Mouse (Mus musculus) cerebellum, adult 18-20 months (tissue): Measurements from ENCODE around the gene Gas2l1.
"Not testable (repeated sequence)": the region's sequence is repeated elsewhere in the genome, so short reads cannot be mapped to it uniquely, and the experiment has no call there.

Experiments used
- DNase-seq, 2 experiments: peaks; one replicate each; pipeline ENCODE4 v3.0.0; 2021

The Gas2l1 gene

DNA sequence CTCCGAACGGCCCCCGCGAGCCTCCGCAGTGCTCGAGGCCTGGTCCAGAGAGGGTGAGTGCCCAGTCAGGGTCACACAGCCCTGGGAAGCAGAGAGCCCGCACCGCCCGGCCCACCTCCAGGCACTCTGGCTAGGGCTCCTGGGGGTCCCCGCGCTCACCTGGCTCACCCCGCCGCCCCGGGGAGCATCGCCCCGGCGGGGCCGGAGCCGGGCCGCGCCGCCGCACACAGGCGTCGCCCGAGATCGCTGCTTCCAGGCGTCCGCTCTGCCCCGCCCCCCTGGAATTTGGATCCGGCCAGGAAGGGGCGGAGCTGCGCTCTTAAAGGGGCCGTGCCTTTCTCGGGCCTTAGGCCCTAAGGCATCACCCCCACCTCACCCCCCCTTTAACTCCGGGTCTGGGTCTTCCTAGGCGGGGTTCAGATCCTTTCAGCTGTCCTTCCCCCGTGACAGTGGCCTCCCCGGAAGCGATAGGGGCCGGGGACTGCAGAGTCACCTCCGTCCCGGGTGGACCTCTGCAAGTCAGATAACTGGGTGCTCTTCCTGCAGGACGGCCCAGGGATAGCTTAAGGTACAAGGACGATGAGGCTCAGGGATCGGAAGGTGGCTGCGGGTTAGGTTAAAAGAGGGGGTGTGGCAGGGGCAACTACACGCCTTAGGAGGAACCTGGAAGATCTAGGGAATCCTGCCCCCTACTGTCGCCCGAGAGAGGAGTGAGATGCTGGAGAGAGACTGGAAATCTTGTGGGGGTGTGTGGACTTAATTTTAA, at the start of gene Gas2l1:
Gene Gas2l1, minus strand, starts transcription at position 272 of the 766 bp plus-strand sequence.
- DNase-seq = peak; percentile 87 to 92

DNA sequence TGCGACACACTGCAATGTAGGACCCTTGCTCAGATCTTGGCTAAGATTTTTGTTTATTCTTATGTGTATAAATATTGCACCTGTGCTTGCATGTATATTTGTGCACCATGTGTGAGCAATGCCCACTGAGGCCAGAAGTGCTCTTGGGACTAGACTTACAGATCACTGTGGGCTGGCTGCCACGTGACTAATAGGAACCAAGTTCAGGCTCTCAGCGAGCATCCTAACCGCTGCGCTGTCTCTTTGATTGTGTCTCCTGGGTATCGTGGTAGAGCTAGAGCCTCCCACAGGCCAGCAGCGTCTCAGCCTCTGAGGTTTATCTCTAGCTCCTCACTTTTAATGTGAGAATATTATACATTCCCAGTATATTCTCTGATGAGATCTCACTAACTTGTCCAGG, 48.5 kb upstream of the Gas2l1 start:
- no peak for DNase-seq

DNA sequence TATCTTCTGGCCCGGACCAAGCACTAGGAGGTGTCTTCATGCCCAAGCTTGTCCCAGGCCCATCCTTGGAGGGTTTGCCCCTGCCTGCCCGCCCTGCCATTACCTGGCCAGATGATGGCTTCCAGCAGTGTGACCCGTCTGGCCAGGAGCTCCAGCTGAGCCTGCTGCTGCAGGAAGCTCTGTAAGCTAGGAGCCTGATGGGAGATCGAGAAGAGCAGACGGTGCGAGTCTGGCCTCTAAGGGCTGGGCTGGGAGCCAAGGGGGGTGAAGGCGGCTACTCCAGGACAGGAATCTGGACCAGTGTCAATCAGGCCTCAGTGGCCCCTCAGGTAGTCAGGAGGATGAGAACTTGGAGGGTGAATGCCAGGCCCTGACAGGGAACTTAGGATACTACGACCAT, 44.3 kb upstream of the Gas2l1 start:
- DNase-seq = no peak

DNA sequence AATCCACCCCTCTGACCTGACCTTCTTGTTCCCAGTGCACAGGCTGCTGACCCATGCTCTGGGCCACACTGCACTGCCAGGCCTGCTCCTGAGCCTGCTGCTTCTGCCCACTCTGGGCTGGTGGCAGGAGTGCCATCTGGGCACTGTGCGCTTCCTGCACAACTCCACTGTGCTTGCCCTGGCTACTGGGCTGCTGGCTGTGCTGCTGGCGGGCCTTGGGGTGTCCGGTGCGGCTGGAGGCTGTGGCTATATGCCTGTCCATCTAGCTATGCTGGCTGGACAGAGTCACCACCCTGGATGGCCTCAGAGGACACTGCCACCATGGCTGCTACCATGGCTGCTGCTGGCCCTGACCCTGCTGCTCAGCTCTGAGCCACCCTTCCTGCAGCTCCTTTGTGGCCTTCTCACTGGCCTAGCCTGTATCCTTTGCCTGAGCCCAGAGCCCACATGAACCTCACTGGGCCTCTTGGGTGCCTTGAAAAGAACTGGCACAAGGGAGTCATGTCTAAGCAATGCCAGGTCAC, 38.9 kb upstream of the Gas2l1 start:
- DNase-seq = no peak

DNA sequence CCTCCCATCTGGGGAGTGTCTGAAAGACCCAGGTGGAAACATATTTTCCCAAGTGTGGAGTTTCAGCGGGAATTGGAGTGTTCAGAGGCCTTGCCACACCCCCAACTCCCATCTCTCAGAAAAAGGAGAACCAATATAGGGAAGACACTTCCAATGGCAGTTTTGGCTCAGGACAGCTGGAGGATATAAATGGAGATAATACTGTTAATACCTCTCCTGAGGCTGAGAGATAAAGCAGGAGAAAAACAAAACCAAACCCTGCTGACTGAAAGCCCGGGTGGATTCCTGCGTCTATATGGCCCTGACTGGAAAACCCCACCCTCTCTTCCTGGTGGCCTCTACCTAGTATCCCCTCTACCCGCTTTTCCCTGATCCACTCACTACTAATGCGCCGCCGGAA, 37.3 kb upstream of the Gas2l1 start:
- DNase-seq = no peak

DNA sequence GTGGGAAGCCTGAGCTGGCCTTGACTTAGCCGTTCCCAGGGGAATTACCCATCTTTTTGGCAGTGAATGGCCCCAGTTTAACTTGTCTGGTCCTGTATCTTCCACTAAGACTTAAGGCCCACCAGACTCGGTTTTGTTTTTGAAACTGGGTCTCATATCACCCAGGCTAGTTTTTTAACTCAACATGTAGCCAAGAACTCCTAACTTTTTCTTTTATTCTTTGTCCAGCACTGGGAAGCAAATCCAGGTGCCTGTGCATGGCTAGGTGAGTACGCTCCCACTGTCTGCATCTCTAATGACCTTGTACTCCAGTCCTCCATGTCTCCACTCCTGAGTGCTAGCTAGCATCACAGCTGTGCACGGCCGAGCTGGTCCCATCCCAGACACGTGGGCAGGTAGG, 36.5 kb upstream of the Gas2l1 start:
- no peak for DNase-seq

DNA sequence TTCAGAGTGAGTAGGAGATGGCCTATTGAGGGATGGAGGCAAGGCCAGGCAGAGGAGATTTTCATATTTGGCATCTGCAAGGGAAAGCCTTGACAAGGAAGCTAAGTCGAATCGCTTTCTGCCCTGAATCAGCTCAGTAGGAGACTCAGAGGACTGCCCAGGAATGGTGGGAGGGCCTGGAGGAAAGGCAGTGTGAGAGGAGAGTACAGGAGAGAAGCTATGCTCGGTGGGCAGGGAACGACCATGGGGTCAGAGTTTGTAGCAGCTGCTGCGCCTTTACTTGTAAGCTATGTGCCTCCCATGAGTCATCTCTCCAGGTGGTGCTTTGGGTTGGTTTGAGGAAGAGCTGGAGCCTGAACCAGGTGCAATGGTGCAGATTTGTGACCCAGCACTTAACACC, 35.7 kb upstream of the Gas2l1 start:
- no peak for DNase-seq

DNA sequence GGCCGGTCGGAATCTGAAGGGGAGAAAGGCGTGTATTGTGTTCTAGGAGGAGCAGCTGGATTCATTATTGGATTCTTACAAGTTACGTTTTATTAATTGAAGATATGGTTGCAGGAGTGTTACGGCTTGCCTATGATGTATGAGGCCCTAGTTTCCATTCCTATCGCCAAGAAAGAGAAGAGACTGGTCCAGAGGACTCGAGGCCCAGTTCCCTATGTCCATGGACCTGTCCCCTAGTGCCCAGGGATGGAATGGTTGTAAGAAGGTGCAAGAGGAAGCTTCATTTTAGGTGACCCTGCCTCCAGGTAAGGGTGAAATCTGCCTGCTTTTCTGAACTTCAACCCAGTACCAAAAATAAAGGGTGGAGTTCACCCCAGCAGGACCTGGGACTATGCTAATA, 35.2 kb upstream of the Gas2l1 start:
- no peak for DNase-seq

DNA sequence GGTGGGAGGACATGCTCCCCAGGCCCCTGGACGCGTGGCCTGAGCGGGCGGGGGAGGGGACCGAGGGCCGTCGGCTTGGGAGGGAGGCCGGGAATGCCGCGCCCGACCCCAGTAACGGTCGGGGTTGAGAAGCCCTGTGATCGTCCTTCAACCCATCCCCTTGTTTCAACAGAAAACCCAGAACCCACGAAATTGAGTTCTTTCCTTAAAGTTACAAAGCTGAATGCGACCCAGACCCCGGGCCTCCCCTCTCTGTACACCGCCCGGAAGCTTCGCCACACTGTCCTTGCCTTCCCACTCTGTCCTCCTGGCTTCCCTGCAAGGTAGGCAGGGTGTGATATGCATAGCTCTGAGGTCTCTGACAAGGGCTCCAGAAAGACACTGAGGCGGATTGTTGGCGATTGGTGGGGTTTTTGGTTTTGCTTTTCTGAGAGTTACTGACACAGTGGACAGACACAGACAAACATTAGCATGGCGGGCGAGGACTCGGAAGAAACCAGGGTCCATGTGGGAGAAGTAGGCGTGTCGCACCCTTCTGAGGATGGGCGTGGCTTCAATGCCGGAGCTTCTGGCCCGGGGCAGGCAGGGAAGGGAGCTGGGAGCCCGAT, 34.6 kb upstream of the Gas2l1 start:
- peak; percentile 73 to 80 for DNase-seq

DNA sequence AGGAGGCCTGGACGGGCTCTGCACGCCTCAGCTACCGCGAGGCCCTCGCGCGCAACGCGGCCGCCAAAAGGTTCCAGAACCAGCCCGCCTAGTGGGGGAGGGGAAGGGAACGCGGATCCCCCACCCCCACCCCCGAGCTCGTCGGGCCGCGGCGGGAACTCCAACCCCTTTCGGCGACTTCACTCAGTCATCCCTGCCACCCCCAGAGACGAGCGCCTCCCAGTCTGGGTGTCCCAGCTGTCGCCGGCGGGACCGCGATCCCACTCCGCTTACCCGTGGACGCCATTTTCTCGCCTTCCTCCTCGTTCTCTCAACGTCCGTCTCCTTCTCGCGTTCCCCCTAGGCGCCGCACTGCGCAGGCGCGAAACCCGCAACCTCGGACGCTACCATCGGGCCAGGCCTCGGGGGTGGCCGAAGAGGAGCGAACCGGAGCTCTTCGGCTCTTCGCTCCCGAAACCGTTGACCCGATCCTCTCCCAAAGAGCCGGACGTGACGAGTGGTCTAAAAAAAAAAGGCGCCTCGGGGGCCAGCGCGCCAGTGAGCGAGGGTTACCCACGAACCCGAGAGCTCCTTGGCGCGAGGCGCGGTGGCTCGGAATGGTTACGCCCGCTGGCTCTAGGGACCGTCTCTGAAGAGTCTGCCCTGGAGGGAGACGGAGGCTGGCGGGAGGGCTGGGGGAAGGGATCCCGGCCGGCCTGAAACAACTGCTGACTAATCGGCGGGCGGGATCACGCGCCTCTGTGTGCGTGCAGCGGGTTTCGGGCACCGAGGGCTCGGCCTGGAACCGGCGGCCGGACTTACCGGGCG, 33.8 kb upstream of the Gas2l1 start, which contains the start of the genes Rhbdd3 and Ewsr1:
Gene Rhbdd3, plus strand, starts transcription at position 191 of the 807 bp plus-strand sequence.
Gene Ewsr1, minus strand, starts transcription at position 531 of the 807 bp plus-strand sequence.
- peak; percentile 93 to 99 for DNase-seq

DNA sequence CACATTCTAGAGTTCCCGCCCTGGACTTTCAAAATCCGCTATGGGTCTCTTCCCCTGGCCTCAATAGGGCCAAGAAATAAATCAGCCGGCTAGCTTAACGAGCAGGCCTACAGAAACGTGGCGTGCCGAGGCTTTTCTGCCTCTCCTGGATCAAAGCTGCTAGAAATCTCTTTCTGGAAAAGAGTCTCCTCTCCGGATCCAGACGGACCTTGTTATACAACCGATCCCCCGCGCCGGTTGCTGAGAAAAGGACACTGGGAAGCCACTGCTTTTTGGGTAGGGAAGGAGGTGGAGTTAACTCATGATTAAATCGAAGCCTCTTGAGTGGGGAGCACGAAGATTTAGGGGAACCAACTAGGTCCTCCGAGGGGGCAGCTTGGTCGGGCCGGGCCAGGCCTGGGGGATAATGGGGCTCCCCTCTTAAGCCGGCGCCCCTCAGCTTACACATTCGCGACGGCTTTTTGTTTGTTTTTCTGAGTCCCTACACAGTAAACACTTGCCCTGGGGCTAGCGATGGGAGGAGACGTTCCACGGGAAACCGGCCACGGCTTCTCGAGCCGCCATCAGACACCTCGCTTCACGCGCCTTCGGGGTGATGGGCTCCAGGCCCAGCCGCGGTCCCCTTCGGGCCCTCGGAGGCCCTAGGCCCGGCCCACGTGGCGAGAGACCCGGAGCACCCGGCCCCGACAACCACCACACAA, 33.1 kb upstream of the Gas2l1 start:
- DNase-seq = peak; percentile 61 to 65

DNA sequence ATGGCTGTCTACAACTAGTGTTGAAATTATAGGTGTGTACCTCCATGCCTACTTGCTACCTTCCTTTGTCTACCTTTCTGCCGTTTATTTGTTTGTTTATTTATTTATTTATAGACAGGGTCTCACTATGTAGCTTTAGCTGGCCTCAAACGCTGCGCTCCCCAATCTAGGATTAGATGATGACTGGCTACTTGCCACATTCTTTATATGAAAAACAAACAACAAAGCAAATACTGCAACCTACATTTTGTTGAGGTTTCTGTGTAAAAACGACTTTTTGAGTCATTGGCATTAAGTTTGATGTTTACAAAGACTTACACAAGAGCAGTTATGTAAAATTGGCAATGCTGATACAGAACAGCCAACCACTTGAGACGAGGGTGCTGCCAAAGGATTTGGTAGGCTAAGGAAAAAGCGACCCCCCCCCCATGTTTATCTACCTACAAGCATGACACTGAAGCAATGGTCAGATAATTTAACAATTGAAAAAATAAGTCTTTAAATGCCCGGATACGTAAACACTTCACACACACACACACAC, 31.4 kb upstream of the Gas2l1 start:
- DNase-seq = no peak

DNA sequence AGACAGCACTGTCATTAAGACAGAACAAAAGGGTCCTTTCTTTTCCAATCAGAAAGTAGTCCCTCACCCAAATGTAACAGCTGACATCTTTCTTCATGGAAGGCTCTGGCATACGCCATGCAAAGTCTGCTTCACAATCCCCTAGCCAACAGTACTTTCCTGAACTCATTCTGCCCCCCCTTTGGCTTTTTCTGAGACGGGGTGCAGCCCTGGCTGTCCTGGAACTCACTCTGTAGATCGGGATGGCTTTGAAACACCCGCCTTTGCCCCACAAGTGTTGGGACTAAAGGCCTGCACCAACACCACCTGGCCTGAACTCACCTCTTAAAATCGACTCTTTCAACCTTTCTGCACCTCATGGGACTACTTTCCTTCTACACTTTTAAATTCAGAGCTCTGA, 30.8 kb upstream of the Gas2l1 start:
- no peak for DNase-seq

DNA sequence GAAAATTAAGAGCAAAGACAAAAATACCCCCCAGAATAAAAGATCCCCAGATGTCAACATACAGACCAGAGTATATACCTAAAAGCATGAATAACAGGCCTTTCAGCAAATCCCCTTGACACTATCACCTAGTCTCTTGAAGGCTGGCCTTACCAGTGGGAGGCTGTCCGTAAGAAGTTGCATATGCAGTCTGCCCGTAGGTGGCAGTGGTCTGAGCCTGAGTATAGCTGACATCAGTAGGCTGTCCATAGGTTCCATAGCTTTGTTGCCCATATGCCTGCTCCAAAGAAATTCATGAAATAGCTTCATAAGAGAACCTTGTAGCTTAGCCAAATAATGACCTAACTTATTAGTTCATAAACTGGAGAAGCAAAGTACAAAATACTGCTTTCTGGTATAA, 26.6 kb upstream of the Gas2l1 start:
- DNase-seq = no peak

DNA sequence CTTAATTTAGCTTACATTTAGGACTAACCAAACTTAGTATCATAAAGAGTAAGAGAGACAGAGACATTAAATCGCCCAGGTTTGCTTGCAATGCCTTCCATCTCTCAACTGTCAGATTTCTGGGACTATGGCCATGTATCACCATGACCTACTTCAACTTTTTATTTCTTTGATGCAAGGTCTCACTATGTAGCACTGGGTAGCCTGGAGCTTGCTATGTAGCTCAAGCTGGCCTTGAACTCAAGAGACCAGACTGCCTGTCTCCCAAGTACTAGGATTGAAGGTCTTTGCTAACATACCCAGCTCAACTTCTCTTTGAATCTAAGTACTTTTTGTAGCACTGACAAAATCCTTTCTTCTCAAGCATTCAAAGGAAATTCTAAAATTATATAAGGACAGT, 24.0 kb upstream of the Gas2l1 start:
- no peak for DNase-seq

DNA sequence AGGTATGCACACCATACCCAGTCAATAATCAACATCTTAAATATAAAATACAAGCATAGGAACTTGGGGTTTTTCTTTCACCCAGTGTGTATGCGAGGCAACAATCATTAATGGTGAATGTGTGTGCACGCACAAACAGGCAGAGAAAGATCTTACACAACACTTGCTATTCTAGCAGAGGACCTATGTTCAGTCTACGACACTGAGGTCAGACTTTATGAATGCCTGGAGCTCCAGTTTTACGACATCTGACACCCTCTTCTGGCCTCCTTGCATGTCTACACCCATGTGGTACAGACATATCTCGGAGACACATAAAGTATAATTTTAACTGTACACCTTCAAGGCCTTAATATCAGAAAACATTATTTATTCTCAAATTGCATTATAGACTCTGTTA, 11.7 kb upstream of the Gas2l1 start:
- DNase-seq = not testable (repeated sequence)

DNA sequence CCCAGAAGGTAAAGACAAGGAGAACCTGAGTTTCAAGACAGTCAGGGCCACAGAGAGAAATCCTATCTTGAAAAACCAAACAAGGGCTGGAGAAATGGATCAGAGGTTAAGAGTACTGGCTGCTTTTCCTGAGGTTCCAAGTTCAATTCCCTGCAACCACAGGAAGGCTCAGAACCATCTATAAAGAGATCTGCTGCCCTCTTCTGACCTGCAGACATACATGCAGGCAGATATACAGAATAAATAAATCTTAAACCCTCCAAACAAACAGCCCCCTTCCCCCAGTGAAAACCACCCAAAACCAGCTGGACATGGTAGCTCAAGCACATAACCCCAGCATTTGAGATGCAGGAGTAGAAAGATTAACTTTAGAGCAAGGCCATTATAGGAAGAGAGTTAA, 10.6 kb upstream of the Gas2l1 start:
- DNase-seq = no peak

DNA sequence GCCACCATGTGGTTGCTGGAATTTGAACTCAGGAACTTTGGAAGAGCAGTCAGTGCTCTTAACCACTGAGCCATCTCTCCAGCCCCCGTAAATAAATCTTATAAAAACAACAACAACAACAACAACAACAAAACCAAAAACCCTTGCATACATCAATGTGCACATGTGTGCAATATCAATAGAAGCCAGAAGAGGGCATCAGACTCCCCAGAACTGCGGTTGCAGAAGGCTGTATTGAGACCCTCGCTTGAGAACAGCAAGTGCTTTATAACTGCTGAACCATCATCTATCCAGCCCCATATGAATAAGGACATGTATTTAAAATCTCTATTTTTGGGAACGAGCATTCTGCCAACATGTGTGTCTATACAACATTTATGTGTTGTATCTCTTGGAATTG, 9.8 kb upstream of the Gas2l1 start:
- no peak for DNase-seq

DNA sequence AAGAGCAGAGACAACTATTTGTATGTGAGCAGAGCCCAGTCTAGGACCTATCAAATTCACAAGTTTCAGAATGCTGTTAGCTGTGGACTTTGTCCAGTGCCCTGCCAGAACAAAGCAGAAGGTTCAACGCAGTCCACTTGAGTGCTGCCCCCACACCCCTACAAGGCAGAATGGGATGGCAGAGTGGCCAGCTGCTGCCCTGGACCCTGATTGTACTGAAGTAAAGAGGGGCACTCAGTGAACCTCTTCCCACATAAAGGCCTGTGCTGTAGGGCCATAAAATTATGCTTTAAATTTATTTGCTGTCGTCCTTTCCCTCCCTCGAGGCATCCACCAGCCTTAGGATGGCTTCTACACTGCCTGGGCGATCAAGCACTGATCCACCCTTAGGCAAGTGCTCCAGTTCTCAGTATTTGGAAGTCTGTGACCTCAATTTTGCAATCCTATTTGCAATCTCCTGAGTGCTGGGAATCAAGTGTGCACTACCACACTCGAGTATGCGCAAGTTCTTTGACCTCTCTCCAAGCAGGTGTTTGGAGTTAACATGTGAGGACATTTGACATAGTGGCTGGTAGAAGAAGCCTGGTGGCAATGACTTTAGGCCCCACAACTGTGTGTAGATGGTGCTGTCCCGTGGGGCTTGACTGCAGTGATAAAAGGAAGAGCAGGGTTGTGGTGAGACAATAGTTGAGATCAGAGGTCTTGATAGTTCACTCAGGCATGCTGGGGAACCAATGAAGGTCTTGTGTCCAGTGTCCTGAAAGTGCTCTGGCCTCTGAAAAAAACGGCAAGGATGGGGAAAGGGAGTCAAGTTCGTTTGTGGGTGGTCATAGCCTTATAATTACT, 3.2 kb upstream of the Gas2l1 start:
- DNase-seq = no peak

DNA sequence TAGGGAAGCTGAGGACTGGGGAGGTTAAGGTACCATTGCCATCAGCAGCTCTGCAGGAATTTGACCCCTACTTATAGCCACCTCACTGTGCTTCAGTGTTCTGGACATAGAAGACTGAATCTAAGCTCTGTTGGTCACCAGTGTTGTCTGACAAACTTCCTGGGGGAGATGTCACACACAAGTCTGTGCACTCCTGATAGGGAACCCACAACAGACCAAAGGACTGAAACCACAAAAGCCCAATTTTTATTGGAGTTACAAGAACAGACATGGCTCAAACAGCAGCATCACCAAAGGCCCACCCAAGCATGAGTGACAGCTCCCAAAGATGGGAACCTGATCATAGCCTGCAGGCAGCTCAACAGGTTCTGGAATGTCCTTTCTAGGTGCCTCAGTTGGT, 1.9 kb upstream of the Gas2l1 start:
- no peak for DNase-seq

DNA sequence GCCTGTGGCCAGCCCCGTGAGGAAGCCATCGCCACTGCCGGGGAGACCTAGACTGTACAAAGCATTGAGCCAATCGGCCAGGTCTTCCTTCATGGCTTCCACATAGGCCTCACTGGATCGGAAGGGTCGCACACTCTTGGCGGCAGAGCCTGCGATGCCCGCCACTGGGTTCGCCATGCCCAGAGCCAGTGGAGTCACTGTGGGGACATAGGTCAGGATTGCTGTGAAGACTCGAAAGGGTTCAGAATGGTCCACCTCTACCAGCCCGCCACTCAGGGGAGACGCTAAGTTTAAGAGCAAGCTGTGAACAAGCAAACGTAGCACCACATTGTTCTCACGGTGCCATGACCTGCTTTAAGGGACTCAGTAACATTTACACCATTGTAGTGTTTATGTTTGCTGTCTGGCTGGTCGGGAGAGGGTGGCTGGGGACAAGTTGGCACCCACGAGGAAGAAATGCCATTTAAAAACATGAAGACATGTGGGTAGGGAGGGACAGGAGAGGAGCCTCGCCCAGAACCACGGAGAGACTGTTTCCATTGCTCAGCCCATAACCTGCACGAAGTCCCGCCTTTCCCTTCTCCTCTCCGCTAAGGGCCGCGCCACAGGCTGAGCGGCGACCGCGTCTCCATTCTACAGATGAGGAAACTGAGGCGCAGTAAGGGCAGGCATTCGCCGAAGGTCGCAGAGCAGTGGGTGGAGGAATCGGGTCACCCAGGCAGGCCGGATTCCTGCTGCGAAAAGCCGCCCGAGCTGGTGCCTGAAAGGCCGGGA, 658 bp downstream of the Gas2l1 start:
- no peak for DNase-seq
